Mouse (Mus musculus): ENCODE data around the gene Plcb3. TPM values are rescaled to one million over a fixed set of nuclear protein-coding genes. Genes with fewer than 3 reads are reported as not detected.
A peak's percentile ranks its signal among the peaks of the same experiment; 100 is the strongest.

Gene Plcb3
- 39.8 and 40.6 TPM in 2 replicates for polyA plus RNA-seq (2012; ENCODE audit: insufficient read depth, insufficient read length, missing spikeins)

DNA sequence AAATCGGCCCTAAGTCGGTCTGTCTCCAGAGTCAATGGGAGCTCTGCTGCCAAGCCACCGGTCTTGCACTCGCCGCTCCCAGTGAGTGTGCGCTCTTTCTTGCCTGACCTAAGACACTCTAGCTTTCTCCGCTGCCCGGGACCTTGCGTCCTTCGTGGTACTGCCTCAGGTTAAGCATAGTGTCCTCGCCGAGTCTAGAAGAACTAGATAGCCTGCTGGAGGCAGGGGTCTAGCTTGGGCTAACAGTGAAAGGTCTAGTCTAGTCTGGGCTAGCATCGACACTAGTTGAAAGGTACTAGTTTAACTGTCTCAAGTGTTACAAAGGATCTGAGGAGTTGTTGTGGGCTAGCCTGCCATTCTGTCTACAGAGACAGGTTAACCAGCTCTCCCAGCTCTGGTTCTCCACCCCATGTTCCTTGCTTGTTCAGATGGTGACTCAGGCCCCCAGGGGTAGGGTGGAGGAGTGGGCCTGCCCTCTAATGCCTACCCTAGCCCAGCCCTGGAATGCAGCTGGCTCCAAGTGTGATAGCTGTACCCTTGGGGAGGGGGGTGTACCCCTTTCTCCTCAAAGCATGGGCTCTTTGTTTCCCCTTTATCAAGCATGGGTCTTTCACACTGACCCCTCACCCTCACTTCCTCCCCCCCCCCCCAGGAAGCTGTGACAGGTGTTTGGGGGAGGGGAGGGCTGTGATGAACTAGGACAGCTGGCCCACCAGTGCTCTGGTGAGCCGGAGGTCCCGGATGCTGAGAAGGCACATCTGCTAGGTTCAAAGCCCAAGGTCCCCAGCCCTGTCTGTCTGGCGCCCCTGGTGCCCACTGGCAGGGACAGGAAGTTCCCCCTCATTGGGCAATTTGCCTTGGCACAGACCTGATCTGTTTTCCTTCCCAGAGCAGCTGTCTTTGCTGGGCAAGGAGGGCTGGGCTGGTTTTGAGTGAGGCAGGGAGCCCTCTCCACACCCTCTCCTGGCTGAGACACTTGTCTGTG, at the start of gene Plcb3:
Gene Plcb3 (minus strand): TSS at position 934 of the 985 bp plus-strand sequence.
- TF ChIP-seq POLR2A (IDR thresholded peaks at IDR 0.05; ENCODE audit: borderline replicate concordance, low read depth, low read length): no peak
- no peak for TF ChIP-seq CTCF (IDR thresholded peaks at IDR 0.05; ENCODE audit: low read depth, low read length)
- Histone ChIP-seq H3K27ac (ENCODE audit: insufficient read depth, low read depth, low read length) (peak within 1 kb of the TSS; percentile 64), H3K4me3 (ENCODE audit: insufficient read depth, low read length) (peak within 1 kb of the TSS; percentile 65), H3K4me1 (ENCODE audit: control insufficient read depth, insufficient read depth, low read length) (peaks cover 25% of the 10 kb centered on the region)

DNA sequence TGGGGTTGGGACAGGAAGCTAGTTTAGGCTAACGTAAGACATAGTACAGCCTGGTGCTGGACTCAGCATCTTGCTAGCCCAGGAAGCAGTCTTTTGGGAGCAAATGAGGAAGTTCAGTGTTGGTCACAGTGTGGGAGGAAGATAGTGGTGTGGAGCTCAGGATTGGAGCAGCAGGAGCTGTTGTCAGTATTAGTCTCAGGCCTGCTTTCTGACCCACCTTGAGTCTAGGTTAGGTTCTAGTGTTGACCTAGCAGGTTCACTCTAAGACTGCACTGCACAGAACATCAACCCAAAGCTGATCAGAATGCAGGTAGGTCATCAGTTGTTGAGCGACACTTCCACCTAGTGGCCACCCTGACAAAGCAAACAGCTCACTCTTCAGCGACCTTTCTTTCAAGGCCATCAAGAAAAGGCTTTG, 44.0 kb upstream of the Plcb3 start:
- Histone ChIP-seq H3K27ac (ENCODE audit: insufficient read depth, low read depth, low read length) (peak overlapping the region; percentile 99), H3K4me1 (ENCODE audit: control insufficient read depth, insufficient read depth, low read length) (peaks cover 19% of the 10 kb centered on the region), H3K4me3 (ENCODE audit: insufficient read depth, low read length) (no peak overlapping the region)
- TF ChIP-seq POLR2A (IDR thresholded peaks at IDR 0.05; ENCODE audit: borderline replicate concordance, low read depth, low read length) (no peak), CTCF (IDR thresholded peaks at IDR 0.05; ENCODE audit: low read depth, low read length) (peak; percentile 90)

DNA sequence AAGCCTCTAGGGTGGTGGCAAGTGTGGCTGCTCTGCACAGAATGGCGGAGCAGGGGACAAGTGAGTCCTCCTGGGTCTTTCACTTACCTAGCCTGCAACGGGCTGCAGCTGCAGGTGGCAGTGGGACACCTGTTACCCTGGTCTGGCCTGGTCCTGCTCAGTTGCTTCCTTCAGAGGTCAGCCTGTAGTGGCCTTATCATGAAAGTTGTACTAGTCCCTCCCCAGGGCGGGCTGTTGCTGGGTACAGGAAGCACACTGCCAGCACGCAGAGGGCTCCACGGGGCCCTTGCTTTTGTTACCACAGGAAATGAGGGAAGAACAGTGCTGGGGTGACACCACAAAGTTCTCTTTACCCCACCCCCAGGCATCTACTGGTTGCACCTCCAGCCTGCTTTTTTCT, 42.9 kb upstream of the Plcb3 start, which contains the start of gene Fermt3:
Gene Fermt3 (minus strand): TSS at position 279 of the 400 bp plus-strand sequence.
- peak within 1 kb of the TSS; percentile 75 for H3K4me3 ChIP-seq (ENCODE audit: insufficient read depth, low read length)
- H3K27ac ChIP-seq (ENCODE audit: insufficient read depth, low read depth, low read length): peak within 1 kb of the TSS; percentile 99
- no peak for TF ChIP-seq POLR2A (IDR thresholded peaks at IDR 0.05; ENCODE audit: borderline replicate concordance, low read depth, low read length)
- no peak for TF ChIP-seq CTCF (IDR thresholded peaks at IDR 0.05; ENCODE audit: low read depth, low read length)
- peaks cover 19% of the 10 kb centered on the region for H3K4me1 ChIP-seq (ENCODE audit: control insufficient read depth, insufficient read depth, low read length)

DNA sequence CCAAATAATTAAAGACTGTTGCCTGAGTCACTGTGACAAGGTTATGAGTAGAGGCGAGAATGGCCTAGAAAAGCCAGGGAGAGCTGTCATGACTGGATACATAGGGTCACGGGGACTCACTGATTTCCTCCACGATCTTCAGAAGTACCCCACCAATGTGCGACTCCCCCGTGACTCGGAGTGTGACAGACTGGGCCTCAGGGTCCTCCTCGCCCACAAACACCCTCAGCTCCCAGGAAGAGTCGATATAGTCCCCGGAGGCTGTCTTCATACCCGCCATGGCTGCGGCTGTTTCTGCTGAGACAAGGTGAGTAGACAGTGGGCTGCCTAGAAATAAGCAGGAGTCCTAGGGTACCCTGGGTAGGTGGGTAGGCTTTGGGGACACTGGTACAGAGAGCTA, 42.3 kb upstream of the Plcb3 start:
- Histone ChIP-seq H3K4me3 (ENCODE audit: insufficient read depth, low read length) (peak overlapping the region; percentile 75), H3K27ac (ENCODE audit: insufficient read depth, low read depth, low read length) (peak overlapping the region; percentile 99), H3K4me1 (ENCODE audit: control insufficient read depth, insufficient read depth, low read length) (peaks cover 20% of the 10 kb centered on the region)
- TF ChIP-seq CTCF (IDR thresholded peaks at IDR 0.05; ENCODE audit: low read depth, low read length): no peak
- peak; percentile 57; the same call in 1 of the 2 replicates for TF ChIP-seq POLR2A (IDR thresholded peaks at IDR 0.05; ENCODE audit: borderline replicate concordance, low read depth, low read length)

DNA sequence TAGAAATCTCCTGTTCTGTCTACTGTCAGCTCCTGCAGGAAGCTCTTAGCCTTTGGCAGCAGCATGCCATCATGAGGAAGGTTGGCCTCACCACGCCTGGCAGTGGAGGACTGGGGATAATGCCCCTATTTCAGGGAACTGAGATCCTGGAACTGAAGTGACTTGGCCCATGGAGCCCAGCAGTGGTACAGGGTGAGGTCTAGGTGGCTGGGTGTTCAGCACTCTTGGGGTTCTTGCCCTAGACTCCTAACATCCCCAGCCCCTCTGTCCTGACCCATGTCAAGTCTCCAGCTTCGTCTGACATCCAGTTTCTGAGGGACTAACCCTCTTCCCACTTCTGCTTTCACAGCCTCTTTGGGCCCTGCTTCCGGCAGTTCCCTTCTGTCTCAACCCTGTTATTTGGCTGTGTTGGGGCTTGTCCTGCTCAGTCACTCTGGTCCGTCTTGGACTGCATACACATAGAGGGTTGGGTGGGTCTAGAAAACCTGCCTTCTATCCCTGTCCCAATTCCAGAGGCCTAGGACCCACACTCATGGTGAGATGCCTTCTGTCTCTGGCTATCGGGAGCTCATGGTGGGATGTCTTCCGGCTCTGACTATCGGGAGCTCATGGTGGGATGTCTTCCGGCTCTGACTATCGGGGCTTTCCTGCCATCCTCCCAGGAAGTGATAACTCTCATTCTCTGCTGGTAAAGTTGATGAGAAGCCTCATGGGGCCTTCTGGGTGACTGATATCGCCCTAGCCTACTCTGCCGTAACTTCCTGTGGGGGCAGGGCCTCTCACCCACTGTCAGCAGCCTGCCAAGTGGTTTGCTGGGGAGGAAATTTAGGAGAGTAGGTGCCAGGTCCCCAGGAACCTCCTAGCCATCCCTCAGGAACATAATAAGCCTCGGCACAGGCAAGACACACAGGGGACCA, 41.5 kb upstream of the Plcb3 start:
- peaks cover 21% of the 10 kb centered on the region for H3K4me1 ChIP-seq (ENCODE audit: control insufficient read depth, insufficient read depth, low read length)
- no peak for TF ChIP-seq POLR2A (IDR thresholded peaks at IDR 0.05; ENCODE audit: borderline replicate concordance, low read depth, low read length)
- H3K4me3 ChIP-seq (ENCODE audit: insufficient read depth, low read length): peak overlapping the region; percentile 75
- H3K27ac ChIP-seq (ENCODE audit: insufficient read depth, low read depth, low read length): peak overlapping the region; percentile 99

DNA sequence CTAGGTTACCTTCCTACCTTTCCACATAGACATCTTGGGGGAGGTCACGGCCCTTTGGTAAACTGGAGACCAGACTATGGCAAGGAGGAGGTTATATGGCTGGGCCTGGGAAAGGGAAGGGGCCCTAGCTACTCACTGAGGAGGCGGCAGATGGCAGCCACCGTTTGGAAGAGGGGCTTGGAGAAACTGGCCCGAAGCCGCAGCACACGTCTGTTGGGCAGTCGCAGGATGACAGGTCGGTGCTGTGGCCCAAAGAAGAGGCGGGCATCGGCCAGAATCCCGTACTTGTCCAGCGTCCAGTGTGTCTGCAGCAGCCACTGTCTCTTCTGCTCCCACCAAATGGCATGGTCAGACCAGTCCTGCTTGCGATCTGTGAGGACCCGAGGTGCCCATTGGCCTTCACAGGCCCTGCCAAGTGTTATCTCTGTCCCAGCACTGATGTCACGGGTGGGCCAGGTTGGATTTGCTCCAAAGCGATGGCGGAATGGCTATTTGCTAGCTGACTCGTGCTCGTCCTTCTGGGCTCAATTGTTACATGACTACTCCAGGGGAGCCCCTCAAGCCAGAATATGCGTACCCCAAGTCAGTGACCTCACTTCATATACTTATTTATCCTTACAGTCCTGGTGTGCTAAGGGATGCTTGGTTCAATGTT, 38.3 kb upstream of the Plcb3 start:
- TF ChIP-seq CTCF (IDR thresholded peaks at IDR 0.05; ENCODE audit: low read depth, low read length) (no peak), POLR2A (IDR thresholded peaks at IDR 0.05; ENCODE audit: borderline replicate concordance, low read depth, low read length) (no peak)
- Histone ChIP-seq H3K4me1 (ENCODE audit: control insufficient read depth, insufficient read depth, low read length) (peaks cover 14% of the 10 kb centered on the region), H3K27ac (ENCODE audit: insufficient read depth, low read depth, low read length) (no peak overlapping the region), H3K4me3 (ENCODE audit: insufficient read depth, low read length) (no peak overlapping the region)

DNA sequence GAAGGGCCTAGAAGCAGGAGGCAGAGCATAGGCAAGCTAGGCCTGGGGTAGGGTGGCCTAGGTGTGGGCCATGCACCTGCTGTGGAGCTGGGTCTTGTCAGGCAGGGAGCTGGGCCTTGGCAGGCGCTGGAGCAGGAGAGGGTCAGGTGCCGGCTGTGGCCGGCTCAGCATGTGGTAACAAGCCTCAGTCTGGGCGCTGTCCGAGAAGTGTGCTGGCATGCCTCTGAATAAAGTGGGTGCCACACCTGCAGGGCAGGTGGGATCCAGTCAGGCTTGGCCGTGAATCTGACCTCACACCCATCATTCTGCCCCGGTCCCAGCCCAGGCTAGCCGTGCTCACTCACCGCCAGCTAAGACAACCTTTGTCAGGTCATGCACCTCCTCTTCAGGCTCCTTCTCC, 37.7 kb upstream of the Plcb3 start:
- H3K4me1 ChIP-seq (ENCODE audit: control insufficient read depth, insufficient read depth, low read length): peaks cover 12% of the 10 kb centered on the region
- H3K4me3 ChIP-seq (ENCODE audit: insufficient read depth, low read length): no peak overlapping the region
- no peak overlapping the region for H3K27ac ChIP-seq (ENCODE audit: insufficient read depth, low read depth, low read length)
- no peak for TF ChIP-seq CTCF (IDR thresholded peaks at IDR 0.05; ENCODE audit: low read depth, low read length)
- no peak for TF ChIP-seq POLR2A (IDR thresholded peaks at IDR 0.05; ENCODE audit: borderline replicate concordance, low read depth, low read length)

DNA sequence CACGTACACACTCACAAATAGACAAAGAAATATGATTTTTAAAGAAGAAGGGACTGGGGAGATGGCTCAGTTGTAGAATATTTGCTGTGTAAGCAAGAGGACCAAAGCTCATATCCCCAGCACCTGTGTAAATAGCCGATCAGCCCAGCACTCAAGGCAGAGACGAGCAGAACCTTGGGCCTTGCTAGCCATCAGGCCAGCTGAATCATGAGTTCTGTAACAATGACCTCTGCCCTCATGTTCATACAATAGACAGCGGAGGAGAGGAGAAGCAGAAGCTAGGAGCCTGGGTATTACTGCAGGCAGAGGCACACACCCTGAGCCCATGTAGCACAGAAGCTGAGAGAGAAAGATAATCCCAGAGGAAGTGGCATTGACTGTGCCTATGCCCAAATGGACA, 36.2 kb upstream of the Plcb3 start:
- peaks cover 11% of the 10 kb centered on the region for H3K4me1 ChIP-seq (ENCODE audit: control insufficient read depth, insufficient read depth, low read length)
- H3K4me3 ChIP-seq (ENCODE audit: insufficient read depth, low read length): no peak overlapping the region
- H3K27ac ChIP-seq (ENCODE audit: insufficient read depth, low read depth, low read length): no peak overlapping the region
- no peak for TF ChIP-seq POLR2A (IDR thresholded peaks at IDR 0.05; ENCODE audit: borderline replicate concordance, low read depth, low read length)
